Mouse (Mus musculus): Measurements from ENCODE around the gene Vmn2r90. TPM values are rescaled to one million over a fixed set of nuclear protein-coding genes. Genes with fewer than 3 reads are reported as not detected.
"Not testable (repeated sequence)": the region's sequence is repeated elsewhere in the genome, so short reads cannot be mapped to it uniquely, and the experiment has no call there.

Vmn2r90 gene
- total and polyA plus RNA-seq, 2 experiments from 2014 or later: not detected

- H3K27ac ChIP-seq; H3K27me3 ChIP-seq (ENCODE audit: insufficient read depth, low read length); H3K4me1 ChIP-seq (ENCODE audit: insufficient read depth, low read length); H3K9ac ChIP-seq (replicated peaks; ENCODE audit: low read length); H3K9me3 ChIP-seq (ENCODE audit: low read length); H3K36me3 ChIP-seq (ENCODE audit: insufficient read depth, low read length); H3K4me2 ChIP-seq (ENCODE audit: low read depth, low read length); H3K4me3 ChIP-seq (ENCODE audit: low read length): not testable (repeated sequence)
- DNase-seq (ENCODE audit: low spot score): peak; percentile 77
- TF ChIP-seq CTCF (IDR thresholded peaks at IDR 0.05; ENCODE audit: low read depth): peak; percentile 79
- 10% methylated on average over 4 of the region's 4 CpGs for WGBS
- ATAC-seq: 0 out of 2 replicates have a peak, but pooled peaks have one; percentile 38
Observed at GRCm38 (mm10) chr17:17749371-17749770, 45.8 kb downstream of the Vmn2r90 start.

GRCm38 (mm10) chr17:17762614-17763293 lies 59.2 kb downstream of the Vmn2r90 start:
- H3K36me3 ChIP-seq (ENCODE audit: insufficient read depth, low read length): no peaks in the 10 kb centered on the region
- ATAC-seq: no peak
- 83% methylated on average over 1 of the region's 1 CpGs for WGBS
- no peaks in the 10 kb centered on the region for H3K27me3 ChIP-seq (ENCODE audit: insufficient read depth, low read length)
- no peaks in the 10 kb centered on the region for H3K9me3 ChIP-seq (ENCODE audit: low read length)
- TF ChIP-seq CTCF (IDR thresholded peaks at IDR 0.05; ENCODE audit: low read depth): no peak
- no peaks in the 10 kb centered on the region for H3K4me1 ChIP-seq (ENCODE audit: insufficient read depth, low read length)
- no peak for DNase-seq (ENCODE audit: low spot score)
- no peak overlapping the region for H3K4me2 ChIP-seq (ENCODE audit: low read depth, low read length)
- no peak overlapping the region for H3K9ac ChIP-seq (replicated peaks; ENCODE audit: low read length)
- no peak overlapping the region for H3K4me3 ChIP-seq (ENCODE audit: low read length)
- no peak overlapping the region for H3K27ac ChIP-seq

DNA sequence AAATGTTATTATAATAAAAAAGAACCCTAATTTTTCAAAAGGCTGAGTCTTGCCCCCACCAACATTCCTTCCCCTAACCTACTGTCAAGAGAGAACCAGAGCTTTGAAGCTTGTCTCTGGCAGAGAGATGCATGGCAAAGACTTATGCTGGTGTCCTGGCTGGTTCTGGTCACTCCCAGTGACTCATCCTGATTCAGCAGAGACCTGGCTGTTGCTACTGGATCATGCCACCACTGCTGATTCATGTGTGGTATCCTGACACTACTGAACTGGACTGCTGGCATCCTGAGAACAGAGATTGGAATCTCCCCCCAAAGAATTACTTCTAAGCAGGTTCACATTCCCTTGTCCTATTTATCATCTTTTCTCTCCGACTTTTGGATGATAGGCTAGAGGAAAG lies 60.7 kb downstream of the Vmn2r90 start:
- no peak overlapping the region for H3K4me3 ChIP-seq (ENCODE audit: low read length)
- WGBS: 47% methylated on average over 1 of the region's 1 CpGs
- H3K27me3 ChIP-seq (ENCODE audit: insufficient read depth, low read length): no peaks in the 10 kb centered on the region
- no peak for TF ChIP-seq CTCF (IDR thresholded peaks at IDR 0.05; ENCODE audit: low read depth)
- no peaks in the 10 kb centered on the region for H3K4me1 ChIP-seq (ENCODE audit: insufficient read depth, low read length)
- DNase-seq (ENCODE audit: low spot score) (no peak), ATAC-seq (no peak)
- H3K36me3 ChIP-seq (ENCODE audit: insufficient read depth, low read length): no peaks in the 10 kb centered on the region
- no peaks in the 10 kb centered on the region for H3K9me3 ChIP-seq (ENCODE audit: low read length)
- no peak overlapping the region for H3K9ac ChIP-seq (replicated peaks; ENCODE audit: low read length)
- no peak overlapping the region for H3K4me2 ChIP-seq (ENCODE audit: low read depth, low read length)
- H3K27ac ChIP-seq: no peak overlapping the region

- Histone ChIP-seq H3K9ac (replicated peaks; ENCODE audit: low read length) (no peak overlapping the region), H3K4me1 (ENCODE audit: insufficient read depth, low read length) (no peaks in the 10 kb centered on the region), H3K27ac (no peak overlapping the region), H3K27me3 (ENCODE audit: insufficient read depth, low read length) (no peaks in the 10 kb centered on the region), H3K4me2 (ENCODE audit: low read depth, low read length) (no peak overlapping the region), H3K36me3 (ENCODE audit: insufficient read depth, low read length) (no peaks in the 10 kb centered on the region), H3K9me3 (ENCODE audit: low read length) (no peaks in the 10 kb centered on the region), H3K4me3 (ENCODE audit: low read length) (no peak overlapping the region)
- DNase-seq (ENCODE audit: low spot score): peak; percentile 86
- peak; percentile 88 for TF ChIP-seq CTCF (IDR thresholded peaks at IDR 0.05; ENCODE audit: low read depth)
- peak; percentile 61 for ATAC-seq
- WGBS: 9% methylated on average over 3 of the region's 3 CpGs
Observed at GRCm38 (mm10) chr17:17766481-17766880, 62.9 kb downstream of the Vmn2r90 start.

Other genes starting within 250 kb of the Vmn2r90 start
- gene Lnpep, start 78.7 kb upstream of the Vmn2r90 start, total RNA-seq (2014; rRNA removed): 21.0 and 23.4 TPM in 2 replicates
- 7.4 and 7.8 TPM in 2 replicates for gene Lnpep, start 78.7 kb upstream of the Vmn2r90 start, polyA plus RNA-seq (2015; fragmentation: Nextera tagmentation; extraction: Ambion mirVana)
- gene Spaca6, start 123.4 kb downstream of the Vmn2r90 start, total RNA-seq (2014; rRNA removed): 22.8 and 29.8 TPM in 2 replicates
- 18.4 and 18.7 TPM in 2 replicates for gene Spaca6, start 123.4 kb downstream of the Vmn2r90 start, polyA plus RNA-seq (2015; fragmentation: Nextera tagmentation; extraction: Ambion mirVana)
- gene Has1, start 151.5 kb downstream of the Vmn2r90 start, total RNA-seq (2014; rRNA removed): 0.07 and 1.4 TPM in 2 replicates
- gene Has1, start 151.5 kb downstream of the Vmn2r90 start, polyA plus RNA-seq (2015; fragmentation: Nextera tagmentation; extraction: Ambion mirVana): 1.1 and 1.2 TPM in 2 replicates
- not detected in 2 replicates for gene Fpr1, start 180.2 kb downstream of the Vmn2r90 start, total RNA-seq (2014; rRNA removed)
- not detected in 2 replicates for gene Fpr1, start 180.2 kb downstream of the Vmn2r90 start, polyA plus RNA-seq (2015; fragmentation: Nextera tagmentation; extraction: Ambion mirVana)
- 1.5 TPM in 1 of 2 replicates, not detected in the other for gene Fpr2, start 184.1 kb downstream of the Vmn2r90 start, total RNA-seq (2014; rRNA removed)
- gene Fpr2, start 184.1 kb downstream of the Vmn2r90 start, polyA plus RNA-seq (2015; fragmentation: Nextera tagmentation; extraction: Ambion mirVana): 0.32 and 0.41 TPM in 2 replicates
- gene Fpr3, start 184.1 kb downstream of the Vmn2r90 start, total RNA-seq (2014; rRNA removed): not detected in 2 replicates
- gene Fpr3, start 184.1 kb downstream of the Vmn2r90 start, polyA plus RNA-seq (2015; fragmentation: Nextera tagmentation; extraction: Ambion mirVana): not detected in 2 replicates

Measured in hindbrain, postnatal 0 days (tissue).